Mouse (Mus musculus): Measurements from ENCODE around the gene A730049H05Rik.

DNA sequence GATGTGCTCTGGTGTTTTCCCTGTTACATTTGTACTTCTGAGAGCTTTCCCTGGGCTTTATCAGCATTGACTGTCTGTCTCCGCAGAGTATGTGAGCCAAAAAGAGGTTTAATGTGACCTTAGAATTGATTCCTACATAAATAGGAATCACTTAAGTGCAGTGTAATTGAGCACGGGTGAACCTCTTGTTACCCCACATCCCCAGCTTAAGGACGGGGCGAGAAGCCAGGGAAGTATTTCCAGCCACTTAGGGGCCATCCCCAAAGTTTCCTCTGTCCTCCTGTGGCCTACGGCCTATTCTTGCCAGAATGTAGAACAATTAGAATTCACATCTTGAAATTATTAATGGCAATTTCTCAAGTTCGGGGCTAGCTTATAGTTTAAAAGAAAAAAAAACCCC, 22.5 kb upstream of the A730049H05Rik start:
- TF ChIP-seq TAL1 (IDR thresholded peaks at IDR 0.05; ENCODE audit: low read length): no peak
- no peak for TF ChIP-seq GATA1 (IDR thresholded peaks at IDR 0.05; ENCODE audit: low read length)

Measured in erythroblast, embryonic 14.5 days (primary cell).